Mouse (Mus musculus): ENCODE results near the gene Myo1c.

The Myo1c gene

DNA sequence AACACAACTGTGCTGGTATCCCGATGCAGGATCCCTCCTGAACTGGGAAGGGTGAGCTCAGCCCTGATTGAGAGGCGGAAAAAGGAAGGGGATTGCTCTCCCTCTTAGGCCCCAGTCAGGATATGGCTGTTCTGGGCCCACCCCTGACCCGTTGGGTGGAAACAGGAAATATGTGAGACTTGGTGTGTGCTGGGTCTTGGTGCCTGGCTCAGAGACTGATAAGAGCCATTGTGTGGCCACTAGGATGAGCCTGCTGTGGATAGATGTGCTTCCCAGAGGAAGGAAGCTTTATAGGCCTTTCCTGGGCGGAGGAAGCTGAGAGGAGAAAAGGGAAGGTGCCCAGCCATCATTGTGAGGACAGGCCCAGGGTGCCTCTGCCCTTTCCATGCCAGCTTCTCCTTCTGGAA, 1.1 kb upstream of the Myo1c start:
- no peak for DNase-seq (ENCODE audit: low spot score in 2 of 2)

DNA sequence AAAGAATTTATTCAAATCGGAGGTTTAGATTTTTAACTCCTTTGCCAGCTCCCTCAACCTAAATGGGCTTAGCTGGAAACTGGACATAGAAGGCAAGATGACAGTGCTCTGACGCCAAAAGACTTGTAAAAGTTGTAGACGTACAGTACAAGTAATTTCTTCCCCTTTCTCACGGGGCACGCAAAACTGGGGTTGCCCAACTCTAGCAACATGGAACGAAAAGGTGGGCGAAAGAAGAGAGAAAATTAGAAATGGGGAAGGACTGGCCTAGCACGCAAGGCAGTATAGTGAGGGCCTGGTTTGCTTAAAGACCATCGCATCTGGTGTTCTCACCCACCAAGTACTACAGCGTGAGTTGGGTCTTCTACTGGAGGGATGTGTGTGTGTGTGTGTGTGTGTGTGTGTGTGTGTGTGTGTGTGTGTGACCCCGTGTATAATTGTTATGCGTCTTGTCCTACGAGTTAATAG, 688 bp downstream of the Myo1c start:
- no peak for DNase-seq (ENCODE audit: low spot score in 2 of 2)

DNA sequence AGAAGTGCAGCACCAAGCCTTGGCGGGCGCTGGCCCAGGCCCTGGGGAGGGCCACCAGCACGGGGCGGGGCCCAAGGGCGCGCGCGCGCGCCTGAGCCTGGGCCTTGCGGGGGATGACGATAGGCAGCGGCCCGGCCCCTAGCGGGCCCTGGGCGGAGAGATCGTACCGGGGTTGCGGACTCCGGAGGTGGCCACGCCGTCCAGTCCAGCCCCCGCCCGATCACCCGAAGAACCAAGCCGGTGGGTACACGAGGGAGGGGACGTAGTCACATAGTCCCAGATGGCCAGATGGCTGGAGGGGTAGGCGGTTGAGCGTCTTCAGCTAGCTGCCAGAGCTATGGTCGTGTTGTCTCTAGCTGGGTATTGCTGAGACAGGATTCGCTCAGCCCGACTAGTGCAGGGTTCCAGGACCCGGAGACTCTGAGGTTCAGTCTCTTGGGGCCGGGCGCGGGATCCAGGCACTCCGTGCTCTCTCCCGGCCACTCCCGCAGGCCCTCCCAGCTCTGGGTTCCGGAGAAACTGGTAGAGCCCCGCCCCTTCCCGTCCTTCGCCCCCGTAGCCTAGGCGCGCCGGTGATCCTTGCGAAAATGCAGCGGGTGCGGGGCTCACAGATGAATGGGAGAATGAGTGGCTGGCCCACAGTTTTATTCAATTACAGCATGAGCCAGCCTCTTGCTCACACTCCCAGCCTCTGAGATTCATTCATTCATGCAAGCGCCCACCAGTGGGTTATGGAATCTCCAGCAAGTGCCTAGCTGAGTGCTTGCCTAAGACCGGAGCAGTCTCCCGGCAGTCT, 1.3 kb downstream of the Myo1c start:
- DNase-seq (ENCODE audit: low spot score in 2 of 2) = peak; percentile 51 to 63

DNA sequence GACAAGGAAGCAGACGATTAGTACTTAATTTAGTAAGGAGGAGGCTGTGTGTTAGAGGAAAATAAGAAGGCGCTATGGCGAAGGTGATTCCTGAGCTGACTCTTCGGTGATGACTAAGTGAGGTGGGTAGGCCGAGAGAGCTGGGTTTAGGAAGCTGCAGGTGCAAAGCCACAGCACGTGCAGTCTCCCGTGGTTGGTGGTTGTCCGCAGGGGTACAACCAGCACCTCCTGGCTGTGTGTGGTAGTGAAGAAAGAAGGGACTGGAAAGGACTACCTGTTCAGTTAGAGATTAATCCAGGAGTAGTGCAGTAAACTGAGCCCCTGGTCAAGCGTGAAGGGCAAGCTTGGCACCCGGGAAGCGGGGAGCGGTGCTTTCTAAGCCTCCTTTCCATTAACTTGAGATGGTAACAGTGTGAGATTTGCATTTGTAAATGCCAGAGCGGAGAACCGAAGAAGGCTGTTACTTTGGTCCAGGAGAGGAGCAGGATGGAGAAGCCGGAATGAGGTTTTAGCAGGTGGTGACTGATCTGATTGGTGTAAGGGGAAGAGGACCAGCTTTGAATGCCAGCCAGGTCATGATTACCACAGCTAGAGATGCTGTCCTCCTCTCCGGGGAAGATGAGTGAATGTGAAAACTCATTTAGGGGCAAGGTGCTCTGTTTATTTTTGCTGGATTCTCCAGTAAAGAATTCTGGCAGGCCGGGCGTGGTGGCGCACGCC, 2.1 kb downstream of the Myo1c start:
- DNase-seq (ENCODE audit: low spot score in 2 of 2) = peak; percentile 69 to 76

DNA sequence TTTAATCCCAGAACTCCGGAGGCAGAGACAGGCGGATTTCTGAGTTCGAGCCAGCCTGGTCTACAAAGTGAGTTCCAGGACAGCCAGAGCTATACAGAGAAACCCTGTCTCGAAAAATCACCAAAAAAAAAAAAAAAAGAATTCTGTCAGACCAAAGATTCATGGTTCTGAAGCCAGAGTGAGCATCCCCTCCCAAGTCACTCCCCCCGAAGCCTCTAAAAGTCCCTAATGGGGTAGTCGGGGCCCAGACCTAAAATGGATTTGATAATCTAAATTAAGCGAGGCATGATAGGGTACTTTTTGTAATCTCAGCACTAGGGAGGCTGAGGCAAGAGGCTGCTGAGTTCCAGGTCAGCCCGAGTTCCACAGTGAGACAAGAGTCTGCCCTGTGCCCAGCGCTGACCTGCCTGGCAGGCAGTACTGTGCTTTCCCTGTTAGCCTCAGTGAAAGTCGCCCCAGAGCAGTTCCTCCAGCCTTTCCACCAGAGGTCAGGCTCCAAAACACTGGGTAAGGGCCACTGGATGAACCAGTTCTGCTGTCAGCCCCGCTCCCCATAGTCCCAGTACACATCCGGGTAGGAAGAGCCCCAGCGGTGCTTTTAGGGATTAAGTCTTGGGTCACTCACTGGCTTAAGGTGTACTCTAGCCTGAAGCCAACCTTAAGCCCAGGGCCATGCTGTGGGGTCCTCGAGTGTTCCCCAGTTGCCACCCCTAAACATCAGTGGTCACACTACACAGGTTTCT, 2.8 kb downstream of the Myo1c start:
- no peak for DNase-seq (ENCODE audit: low spot score in 2 of 2)

DNA sequence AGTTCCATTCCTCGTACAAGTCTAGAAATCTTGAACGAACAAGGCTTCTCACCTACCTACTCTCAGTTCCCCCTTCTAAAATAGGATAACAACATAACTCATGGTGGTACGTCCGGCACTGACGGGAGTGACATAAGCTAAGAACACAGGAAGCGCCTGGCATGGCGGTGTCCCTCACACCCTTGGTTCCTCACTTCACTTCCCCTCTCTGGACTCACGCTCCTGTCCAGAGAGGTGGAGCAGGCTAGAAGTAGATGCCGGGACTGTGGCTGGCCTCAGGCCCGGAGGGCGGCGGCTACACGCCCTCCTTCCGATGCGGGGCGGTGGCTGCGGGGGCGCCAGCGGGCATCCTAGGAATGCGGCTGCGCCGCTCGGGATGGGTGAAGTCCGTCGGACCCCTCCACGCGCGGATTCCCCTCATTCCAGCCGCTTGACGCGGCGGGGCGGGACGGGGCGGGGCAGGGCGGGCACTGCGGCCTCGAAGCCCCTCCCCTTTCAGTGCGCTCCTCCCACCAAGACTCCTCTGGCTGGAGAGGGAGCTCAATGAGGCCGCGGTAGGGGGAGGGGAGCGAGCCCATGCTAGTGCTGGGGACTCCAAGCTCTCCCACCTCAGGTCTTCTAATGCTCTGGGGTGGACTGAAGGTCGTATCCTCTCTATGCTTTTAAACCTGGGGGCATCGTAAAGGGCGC, 3.6 kb downstream of the Myo1c start:
- peak; percentile 64 to 66 for DNase-seq (ENCODE audit: low spot score in 2 of 2)

DNA sequence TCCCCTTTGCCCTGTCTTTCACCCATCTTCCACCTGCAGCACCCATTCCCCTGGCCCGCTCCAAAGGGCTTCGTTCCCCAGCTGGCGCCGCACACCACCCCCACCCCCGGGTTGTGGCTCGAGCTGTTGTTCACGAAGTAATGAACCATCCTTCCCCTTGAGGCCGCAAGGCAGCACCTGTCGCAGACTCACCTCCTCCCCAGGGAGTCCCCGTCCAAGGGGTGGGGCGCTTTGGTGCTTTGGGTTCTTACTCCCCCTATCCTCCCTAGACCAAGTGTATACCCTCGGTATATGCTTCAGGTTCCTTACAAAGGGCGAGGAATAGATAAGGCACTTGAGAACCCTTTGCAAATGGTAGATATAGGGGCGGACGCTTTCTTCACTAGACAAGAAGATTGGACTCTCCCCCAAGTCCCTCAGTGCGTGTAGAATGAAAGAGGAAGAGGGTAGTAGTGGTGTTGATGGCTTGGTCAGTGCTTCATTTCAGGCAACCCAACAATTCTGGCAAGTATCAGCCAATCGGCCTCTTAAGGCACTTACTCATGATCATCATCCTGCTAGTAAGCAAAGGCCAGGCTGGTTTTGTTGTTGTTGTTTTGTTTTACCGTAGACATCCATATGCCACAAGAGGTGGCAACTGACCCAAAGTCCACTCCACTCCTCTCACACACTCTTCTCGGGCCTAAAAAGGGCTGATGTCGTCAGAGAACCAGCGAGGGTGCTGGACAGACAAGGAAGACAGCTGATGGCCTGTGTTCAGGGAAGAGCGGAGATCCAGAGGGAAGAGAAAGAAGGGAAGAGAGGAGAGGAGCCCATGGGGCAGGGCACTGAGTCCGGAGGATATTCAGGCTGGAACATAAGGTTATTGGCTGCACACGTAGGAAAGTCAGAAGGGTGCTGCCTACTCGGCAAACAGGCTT, 4.4 kb downstream of the Myo1c start:
- peak; percentile 59 to 66 for DNase-seq (ENCODE audit: low spot score in 2 of 2)

DNA sequence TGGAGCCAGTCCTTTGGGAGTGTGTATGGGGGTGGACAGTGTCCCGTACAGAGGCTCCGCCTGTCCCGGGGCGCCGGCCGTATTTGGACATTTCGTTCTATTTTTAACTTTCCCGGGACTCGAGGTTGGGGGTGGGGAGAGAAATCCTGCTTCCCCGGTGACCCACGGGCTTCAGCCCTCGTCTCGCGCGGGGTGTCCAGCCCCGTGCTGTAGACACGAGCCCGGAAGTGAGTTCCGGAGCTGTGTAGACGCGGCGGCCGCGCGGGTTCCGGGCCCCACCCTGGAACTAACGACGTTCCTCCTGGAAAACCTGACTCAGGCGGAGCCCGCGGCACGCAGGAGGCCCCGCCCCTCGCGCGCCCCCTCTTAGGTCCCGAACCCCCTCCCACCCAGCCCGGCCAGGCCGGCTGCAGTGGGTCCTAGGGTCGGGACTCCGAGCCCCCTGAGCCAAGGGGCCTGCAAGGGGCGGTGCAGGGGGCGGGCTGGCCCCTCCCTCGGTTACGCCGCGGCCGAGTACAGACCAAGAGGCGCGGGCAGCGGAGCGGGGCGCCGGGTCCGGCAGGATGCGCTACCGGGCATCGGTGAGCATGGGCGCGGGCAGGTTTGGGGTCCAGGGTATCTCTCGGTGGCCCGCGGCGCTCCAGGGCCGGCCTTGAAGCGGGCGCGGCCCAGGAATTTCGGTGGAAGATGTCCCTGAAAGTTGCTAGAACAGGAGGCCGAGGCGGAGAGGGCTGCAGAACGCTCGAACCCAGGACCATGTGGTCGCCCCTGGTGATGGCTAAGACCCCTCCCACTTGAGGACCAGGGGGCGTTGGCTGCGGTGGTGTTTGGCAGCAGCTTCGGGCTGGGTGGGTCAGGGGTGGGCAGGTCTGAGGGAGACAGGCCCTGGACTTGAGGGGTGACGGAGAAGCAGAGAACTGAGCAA, 5.6 kb downstream of the Myo1c start:
- DNase-seq (ENCODE audit: low spot score in 2 of 2) = peak; percentile 27 to 49

DNA sequence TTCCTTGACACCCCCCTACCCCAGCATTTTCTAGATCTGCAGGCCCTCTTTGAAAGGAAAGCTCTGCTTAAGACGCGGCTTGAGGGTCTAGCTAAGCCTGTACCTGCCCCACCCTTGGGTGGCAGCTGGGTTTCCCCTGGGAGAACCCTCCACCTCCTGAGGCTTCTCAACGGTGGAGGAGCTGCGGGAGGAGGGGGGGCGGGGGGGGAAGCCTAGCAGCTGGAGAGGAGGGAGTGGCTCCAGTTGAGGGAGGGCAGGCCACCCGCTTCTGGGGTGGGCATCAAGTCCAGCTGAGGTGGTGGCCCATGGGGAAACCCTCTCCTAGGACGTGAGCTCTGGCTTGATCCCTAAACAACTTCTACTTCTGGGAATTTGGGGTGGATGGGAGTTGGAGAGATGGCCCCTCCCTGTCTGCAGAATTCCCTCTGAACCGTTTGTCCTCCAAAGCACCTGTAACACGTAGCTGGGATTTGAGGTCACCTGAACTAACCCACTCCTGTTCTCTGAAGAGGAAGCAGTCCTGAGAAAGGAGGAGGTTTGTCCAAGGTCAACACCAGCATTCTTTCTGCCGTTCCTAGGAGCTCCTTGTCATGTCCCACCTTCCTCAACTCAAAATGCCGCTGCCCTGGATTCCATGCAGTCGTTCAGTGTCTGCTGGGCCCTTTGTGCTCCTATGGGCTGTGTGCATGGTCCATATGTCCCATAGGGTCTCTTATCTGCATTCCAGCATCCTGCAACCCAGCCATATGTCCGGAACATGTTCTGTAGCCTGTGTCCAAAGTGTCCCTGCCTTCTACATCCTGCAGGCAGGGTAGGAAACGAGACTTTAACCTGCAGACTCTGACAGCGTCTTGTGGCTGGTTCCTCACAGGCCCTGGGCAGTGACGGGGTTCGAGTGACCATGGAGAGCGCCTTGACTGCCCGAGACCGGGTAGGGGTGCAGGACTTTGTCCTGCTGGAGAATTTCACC, 6.6 kb downstream of the Myo1c start:
- DNase-seq (ENCODE audit: low spot score in 2 of 2) = no peak

DNA sequence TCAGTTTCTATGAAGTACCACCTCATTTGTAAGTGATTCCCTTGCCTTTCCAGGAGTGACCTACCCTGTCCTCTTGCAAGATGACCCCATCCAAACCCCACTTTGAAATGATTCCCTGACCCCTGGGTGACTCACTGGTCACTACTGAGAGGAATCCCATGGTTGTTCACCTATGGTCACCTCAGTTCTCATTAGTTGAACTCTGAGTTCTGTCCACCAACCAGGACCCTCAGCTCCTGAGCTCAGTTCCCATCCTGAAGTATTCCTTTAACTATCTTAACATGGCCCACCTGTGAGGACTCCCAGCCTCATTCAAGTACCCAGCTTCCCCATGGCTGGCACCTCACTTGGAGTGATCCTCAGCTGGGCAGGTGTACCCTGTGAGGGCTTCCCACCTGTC, 7.5 kb downstream of the Myo1c start:
- no peak for DNase-seq (ENCODE audit: low spot score in 2 of 2)

DNA sequence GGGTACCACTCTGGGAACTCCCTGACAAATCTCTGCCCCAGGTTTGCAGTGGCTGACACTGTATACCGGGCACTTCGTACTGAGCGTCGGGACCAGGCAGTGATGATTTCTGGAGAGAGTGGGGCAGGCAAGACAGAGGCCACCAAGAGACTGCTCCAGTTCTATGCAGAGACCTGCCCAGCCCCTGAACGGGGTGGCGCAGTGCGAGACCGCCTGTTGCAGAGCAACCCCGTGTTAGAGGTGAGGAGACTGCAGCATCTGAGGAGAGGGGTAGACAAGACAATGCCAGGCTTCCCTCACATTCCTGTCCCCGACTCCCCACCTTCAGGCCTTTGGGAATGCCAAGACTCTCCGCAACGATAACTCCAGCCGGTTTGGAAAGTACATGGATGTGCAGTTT, 8.0 kb downstream of the Myo1c start:
- no peak for DNase-seq (ENCODE audit: low spot score in 2 of 2)

DNA sequence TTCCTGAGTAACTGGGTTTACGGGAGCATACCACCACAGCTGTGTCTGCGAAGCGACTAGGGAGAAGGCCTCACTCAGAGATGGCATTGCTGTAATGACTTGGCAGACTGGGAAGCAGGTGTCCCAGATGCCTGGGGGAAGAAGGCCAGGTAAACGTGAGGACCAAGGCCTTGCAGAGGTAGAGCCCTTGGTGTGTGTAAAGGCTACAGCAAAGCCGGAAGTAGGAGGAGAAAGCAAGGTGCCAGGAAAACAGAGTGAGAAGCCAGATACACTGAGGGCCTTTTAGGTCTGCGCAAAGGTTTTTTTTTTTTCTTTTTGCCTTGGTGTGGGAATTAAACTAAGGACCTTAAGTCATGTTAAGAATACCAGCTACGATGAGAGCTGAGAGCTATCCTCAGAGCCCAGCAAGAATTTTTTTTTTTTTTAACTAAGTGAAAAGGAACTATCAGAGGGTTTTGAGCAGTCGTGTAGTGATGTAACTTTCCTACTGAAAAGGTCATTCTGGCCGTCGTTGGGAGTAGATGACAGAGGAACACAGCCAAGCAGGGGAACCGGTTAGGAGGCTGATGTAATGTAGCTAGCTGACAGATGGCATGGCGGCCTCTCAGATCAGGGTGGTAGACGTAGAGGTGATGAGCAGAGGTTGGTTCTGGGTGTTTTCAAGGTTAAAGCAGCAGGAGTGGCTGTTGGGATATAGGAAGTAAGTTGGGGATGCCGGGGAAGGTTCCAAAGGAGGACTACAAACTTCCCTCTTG, 8.9 kb downstream of the Myo1c start:
- DNase-seq (ENCODE audit: low spot score in 2 of 2) = no peak

DNA sequence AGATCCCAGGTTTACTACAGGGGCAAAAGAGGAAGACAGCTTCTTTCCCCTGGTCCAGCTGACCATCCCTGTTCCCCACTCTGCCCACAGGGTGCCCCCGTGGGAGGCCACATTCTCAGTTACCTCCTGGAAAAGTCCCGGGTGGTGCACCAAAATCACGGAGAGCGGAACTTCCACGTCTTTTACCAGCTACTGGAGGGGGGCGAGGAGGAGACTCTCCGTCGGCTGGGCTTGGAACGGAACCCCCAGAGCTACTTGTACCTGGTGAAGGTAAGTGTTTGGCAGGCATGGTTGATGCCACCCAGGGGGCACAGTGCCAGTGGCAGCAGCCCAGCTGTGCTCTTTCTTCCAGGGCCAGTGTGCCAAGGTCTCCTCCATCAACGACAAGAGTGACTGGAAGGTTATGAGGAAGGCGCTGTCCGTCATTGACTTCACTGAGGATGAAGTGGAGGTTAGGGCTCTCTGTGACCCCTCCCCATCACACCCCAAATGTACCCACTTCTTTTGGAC, 9.8 kb downstream of the Myo1c start:
- DNase-seq (ENCODE audit: low spot score in 2 of 2) = no peak

DNA sequence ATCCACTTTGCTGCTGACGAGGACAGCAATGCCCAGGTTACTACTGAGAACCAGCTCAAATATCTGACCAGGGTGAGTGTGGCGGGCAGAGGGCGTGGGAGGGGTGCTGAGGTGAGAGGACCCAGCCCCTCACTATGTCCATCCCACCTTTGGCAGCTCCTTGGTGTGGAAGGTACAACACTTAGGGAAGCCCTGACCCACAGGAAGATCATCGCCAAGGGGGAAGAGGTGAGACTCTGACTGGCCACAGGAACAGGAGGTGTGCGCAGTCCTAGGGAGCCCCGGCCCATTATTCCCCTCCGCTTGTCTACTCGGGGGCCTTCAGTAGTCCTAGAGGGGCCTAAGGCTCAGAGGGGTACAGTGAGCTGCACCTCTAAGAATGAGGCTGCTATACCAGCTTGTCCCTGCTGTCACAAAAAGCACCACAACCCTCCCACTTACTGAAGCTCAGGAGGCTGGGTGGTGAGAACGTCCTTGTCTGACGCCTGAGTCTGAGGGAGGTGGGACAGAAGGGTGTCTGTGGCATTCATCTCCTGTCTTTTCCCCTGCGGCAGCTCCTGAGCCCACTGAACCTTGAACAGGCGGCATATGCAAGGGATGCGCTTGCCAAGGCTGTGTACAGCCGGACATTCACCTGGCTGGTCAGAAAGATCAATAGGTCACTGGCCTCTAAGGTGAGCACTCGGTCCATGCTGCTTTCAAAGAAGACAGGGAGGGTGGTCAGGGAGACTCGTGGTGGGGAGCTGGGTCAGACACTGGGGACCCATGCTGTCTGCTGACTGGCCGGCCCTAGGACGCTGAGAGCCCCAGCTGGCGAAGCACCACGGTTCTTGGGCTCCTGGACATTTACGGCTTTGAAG, 10.9 kb downstream of the Myo1c start:
- DNase-seq (ENCODE audit: low spot score in 2 of 2) = no peak

DNA sequence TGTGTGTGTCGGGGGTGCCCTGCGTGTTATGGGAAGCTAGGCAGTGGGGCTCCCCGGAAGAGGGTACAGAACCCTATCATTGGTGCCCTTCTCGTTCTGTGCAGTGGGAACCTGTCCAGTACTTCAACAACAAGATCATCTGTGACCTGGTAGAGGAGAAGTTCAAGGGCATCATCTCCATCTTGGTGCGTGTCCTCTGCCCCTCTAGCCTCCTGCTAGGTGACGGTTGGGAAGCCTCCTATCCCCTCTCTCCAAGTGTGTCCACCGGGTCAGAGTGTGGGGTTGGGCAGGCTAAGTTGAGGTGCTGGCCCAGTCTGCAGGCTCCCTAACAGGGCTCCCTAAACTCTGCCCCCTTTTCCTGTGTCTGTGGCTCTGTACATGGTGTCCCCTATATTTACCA, 11.8 kb downstream of the Myo1c start:
- no peak for DNase-seq (ENCODE audit: low spot score in 2 of 2)

DNA sequence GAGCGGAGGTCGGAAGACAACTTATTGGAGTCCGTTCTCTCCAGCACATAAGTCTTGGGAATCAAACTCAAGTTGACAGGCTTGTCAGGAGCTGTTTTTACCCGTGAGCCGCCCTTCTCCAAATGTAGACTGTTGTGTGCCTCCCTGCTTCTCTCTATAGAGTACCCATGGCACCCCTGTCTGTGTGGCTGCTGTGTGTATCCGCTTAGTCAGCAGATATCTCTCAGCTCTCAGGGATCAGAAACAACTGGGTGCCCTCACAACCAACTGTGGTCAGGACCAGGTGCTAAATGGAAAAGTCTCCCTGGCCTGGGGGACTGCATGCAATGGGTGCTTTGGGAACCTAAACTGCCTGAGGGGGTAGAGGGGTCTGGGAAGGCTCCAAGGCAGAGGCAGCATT, 16.0 kb downstream of the Myo1c start:
- DNase-seq (ENCODE audit: low spot score in 2 of 2) = no peak

DNA sequence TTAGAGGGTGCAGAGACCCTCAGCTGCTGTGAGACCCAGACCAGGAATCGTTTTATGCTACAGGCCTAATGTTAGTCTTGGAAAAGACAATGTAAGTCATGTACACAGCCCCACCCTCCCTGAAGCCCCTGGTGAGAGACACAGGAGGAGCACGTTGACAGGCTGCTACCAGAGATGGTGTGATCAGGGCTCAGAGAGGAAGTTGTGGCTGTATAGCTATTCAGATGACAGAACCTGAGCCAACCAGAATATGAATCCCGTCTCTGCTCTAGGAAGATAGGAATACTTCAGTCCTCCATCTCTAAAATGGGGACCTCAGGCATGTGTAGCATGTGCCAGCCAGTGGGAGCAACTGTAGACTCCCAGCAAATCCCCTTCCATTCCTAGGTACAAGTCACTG, 18.3 kb downstream of the Myo1c start:
- DNase-seq (ENCODE audit: low spot score in 2 of 2) = no peak
